Mouse (Mus musculus) liver, embryonic 11.5 days (tissue): ENCODE measurements at regions not wholly inside any gene's neighbourhood (a gene's known extent, or its start where the extent isn't known, plus 50 kb on each side); places are given as distances from the start of the nearest gene placed in this dataset.

Source experiments
- ATAC-seq: fragments of 200-750 bp; cut with Nextera tagmentation; replicated peaks from 2 replicates; pipeline ENCODE4 v1.8.0; 2017; ENCODE audit warnings: moderate number of reproducible peaks, mild to moderate bottlenecking, moderate TSS enrichment, moderate library complexity; ENCODE audit not compliant: low FRiP score
- DNase-seq: peaks from one replicate; pipeline ENCODE4 v3.0.0-alpha.2; 2017; ENCODE audit warnings: low spot score
- H3K27ac ChIP-seq: fragments of 300-500 bp; sonication (generic); 2 replicates; pipeline ENCODE4 v1.5.1; 2014; ENCODE audit warnings: mild to moderate bottlenecking, low read depth, low read length, control low read depth
- H3K27me3 ChIP-seq: fragments of 300-500 bp; sonication (generic); replicated peaks from 2 replicates; pipeline ENCODE4 v1.6.1; 2014; ENCODE audit warnings: low read length, mixed read lengths; ENCODE audit not compliant: control insufficient read depth, insufficient read depth
- H3K36me3 ChIP-seq: fragments of 300-500 bp; sonication (generic); 2 replicates; pipeline ENCODE4 v1.6.1; 2014; ENCODE audit warnings: mild to moderate bottlenecking, low read length, moderate library complexity, mixed read lengths; ENCODE audit not compliant: control insufficient read depth, insufficient read depth
- H3K4me1 ChIP-seq: fragments of 300-500 bp; sonication (generic); replicated peaks from 2 replicates; pipeline ENCODE4 v1.6.1; 2014; ENCODE audit warnings: low read length, mixed read lengths; ENCODE audit not compliant: control insufficient read depth, insufficient read depth
- H3K4me2 ChIP-seq: fragments of 300-500 bp; sonication (generic); 2 replicates; pipeline ENCODE4 v1.6.1; 2014; ENCODE audit warnings: mild to moderate bottlenecking, control low read depth, moderate library complexity
- H3K4me3 ChIP-seq: fragments of 300-500 bp; sonication (generic); 2 replicates; pipeline ENCODE4 v1.5.1; 2014; ENCODE audit warnings: low read depth, low read length, control low read depth
- H3K9ac ChIP-seq: fragments of 300-500 bp; sonication (generic); 2 replicates; pipeline ENCODE4 v1.6.1; 2014; ENCODE audit warnings: low read depth, low read length, control low read depth
- H3K9me3 ChIP-seq: fragments of 300-500 bp; sonication (generic); 2 replicates; pipeline ENCODE4 v1.6.1; 2016; ENCODE audit warnings: low read length, inconsistent platforms, mixed read lengths; ENCODE audit not compliant: control insufficient read depth
- WGBS: fragments of 180-500 bp; shearing (Covaris S2); extraction: QIAGEN DNeasy Blood & Tissue Kit; methylation state at CpG from one replicate; pipeline ENCODE4 v1.1.7; 2014; 5-methylcytosine and 5-hydroxymethylcytosine counted together

GRCm38 (mm10) chr4:127423855-127424254 is 65.9 kb upstream of the Gjb5 start:
- H3K4me3 ChIP-seq, result no peak overlapping the region
- H3K4me1 ChIP-seq, result no peaks in the 10 kb centered on the region
- no peaks in the 10 kb centered on the region for H3K36me3 ChIP-seq
- ATAC-seq, result no peak
- no peak overlapping the region for H3K27ac ChIP-seq
- H3K9me3 ChIP-seq, result no peaks in the 10 kb centered on the region
- H3K4me2 ChIP-seq, result no peak overlapping the region
- no peaks in the 10 kb centered on the region for H3K27me3 ChIP-seq
- no peak for DNase-seq
- no peak overlapping the region for H3K9ac ChIP-seq
- 72% methylated on average over 7 of the region's 7 CpGs for WGBS

- Histone ChIP-seq H3K4me2 (no peak overlapping the region), H3K36me3 (no peaks in the 10 kb centered on the region), H3K27me3 (no peaks in the 10 kb centered on the region), H3K9ac (no peak overlapping the region), H3K9me3 (no peaks in the 10 kb centered on the region), H3K27ac (no peak overlapping the region), H3K4me1 (no peaks in the 10 kb centered on the region), H3K4me3 (no peak overlapping the region)
- ATAC-seq, result no peak
- DNase-seq, result no peak
- 78% methylated on average over 6 of the region's 6 CpGs for WGBS
Observed at GRCm38 (mm10) chr4:127421927-127422450, 64.0 kb upstream of the Gjb5 start.

GRCm38 (mm10) chr4:127421129-127421528 is 63.1 kb upstream of the Gjb5 start:
- Histone ChIP-seq H3K4me1 (no peaks in the 10 kb centered on the region), H3K9ac (no peak overlapping the region), H3K9me3 (no peaks in the 10 kb centered on the region), H3K27me3 (no peaks in the 10 kb centered on the region), H3K4me2 (no peak overlapping the region), H3K36me3 (no peaks in the 10 kb centered on the region), H3K4me3 (no peak overlapping the region), H3K27ac (no peak overlapping the region)
- ATAC-seq, result no peak
- 72% methylated on average over 5 of the region's 5 CpGs for WGBS
- no peak for DNase-seq

- DNase-seq (no peak), ATAC-seq (no peak)
- H3K9ac ChIP-seq, result no peak overlapping the region
- H3K4me1 ChIP-seq, result no peaks in the 10 kb centered on the region
- no peaks in the 10 kb centered on the region for H3K36me3 ChIP-seq
- H3K27ac ChIP-seq, result no peak overlapping the region
- no peak overlapping the region; the same call in 1 of the 2 replicates for H3K4me2 ChIP-seq
- no peak overlapping the region for H3K4me3 ChIP-seq
- WGBS, result 55% methylated on average over 8 of the region's 8 CpGs
- H3K9me3 ChIP-seq, result no peaks in the 10 kb centered on the region
- H3K27me3 ChIP-seq, result no peaks in the 10 kb centered on the region
Observed at GRCm38 (mm10) chr4:127419786-127420120, 61.8 kb upstream of the Gjb5 start.

- Histone ChIP-seq H3K27me3 (no peaks in the 10 kb centered on the region), H3K4me3 (no peak overlapping the region), H3K4me1 (no peaks in the 10 kb centered on the region), H3K27ac (no peak overlapping the region), H3K4me2 (no peak overlapping the region; the same call in 1 of the 2 replicates), H3K9me3 (no peaks in the 10 kb centered on the region), H3K9ac (no peak overlapping the region), H3K36me3 (no peaks in the 10 kb centered on the region)
- no peak for DNase-seq
- no peak for ATAC-seq
- WGBS, result 33% methylated on average over 22 of the region's 22 CpGs
Observed at GRCm38 (mm10) chr4:127419062-127419785, 61.2 kb upstream of the Gjb5 start.

- H3K27me3 ChIP-seq, result no peaks in the 10 kb centered on the region
- H3K27ac ChIP-seq, result no peak overlapping the region
- no peak overlapping the region for H3K4me2 ChIP-seq
- no peak overlapping the region for H3K4me3 ChIP-seq
- no peak for ATAC-seq
- WGBS, result 48% methylated on average over 7 of the region's 7 CpGs
- no peaks in the 10 kb centered on the region for H3K4me1 ChIP-seq
- H3K9me3 ChIP-seq, result no peaks in the 10 kb centered on the region
- H3K9ac ChIP-seq, result no peak overlapping the region
- H3K36me3 ChIP-seq, result no peaks in the 10 kb centered on the region
- no peak for DNase-seq
Observed at GRCm38 (mm10) chr4:127416906-127417305, 58.9 kb upstream of the Gjb5 start.

GRCm38 (mm10) chr4:127413997-127414964 is 56.3 kb upstream of the Gjb5 start:
- 43% methylated on average over 14 of the region's 14 CpGs for WGBS
- H3K27me3 ChIP-seq, result no peaks in the 10 kb centered on the region
- H3K4me2 ChIP-seq, result no peak overlapping the region
- H3K27ac ChIP-seq, result no peak overlapping the region
- H3K36me3 ChIP-seq, result no peaks in the 10 kb centered on the region
- DNase-seq (no peak), ATAC-seq (no peak)
- H3K4me3 ChIP-seq, result no peak overlapping the region
- H3K4me1 ChIP-seq, result no peaks in the 10 kb centered on the region
- H3K9me3 ChIP-seq, result no peaks in the 10 kb centered on the region
- no peak overlapping the region for H3K9ac ChIP-seq
